Mouse (Mus musculus) cerebellum, adult 2 months (tissue): Measurements from ENCODE around the gene Pxdc1.

ENCODE experiments used
- CTCF ChIP-seq: fragments of 200-500 bp; IDR thresholded peaks from 2 replicates; pipeline ENCODE4 v1.5.1; 2011; ENCODE audit warnings: low read depth, mild to moderate bottlenecking, control low read depth, low read length, moderate library complexity, borderline replicate concordance; ENCODE audit not compliant: insufficient read depth
- POLR2A ChIP-seq: fragments of 200-500 bp; IDR thresholded peaks from 2 replicates; pipeline ENCODE4 v1.6.1; 2011; ENCODE audit warnings: low read length, control low read depth, borderline replicate concordance; ENCODE audit not compliant: insufficient read depth

DNA sequence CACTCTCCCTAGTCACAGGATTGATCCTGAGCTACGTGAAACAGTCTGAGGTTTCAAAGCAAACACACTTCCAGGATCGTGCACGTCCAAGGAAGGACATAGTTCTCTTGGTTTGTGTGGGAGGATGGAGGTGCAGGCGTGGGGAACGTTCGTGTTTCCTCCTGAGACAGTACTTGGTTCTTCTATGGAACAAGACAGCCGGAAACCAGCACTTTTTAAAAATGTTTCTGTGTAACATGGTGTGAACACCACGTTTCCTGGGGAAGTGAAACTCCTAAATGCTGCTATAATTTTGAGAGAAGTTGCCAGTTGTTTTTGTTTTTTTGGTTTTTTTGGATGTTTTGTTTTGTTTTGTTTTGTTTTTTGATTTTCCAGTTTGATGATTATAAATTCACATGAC is 13.9 kb upstream of the Pxdc1 start:
- no peak for TF ChIP-seq CTCF
- TF ChIP-seq POLR2A = no peak
